Mouse (Mus musculus): Measurements from ENCODE around the gene Ndp.

GRCm38 (mm10) chrX:16846034-16846433, 65.5 kb downstream of the Ndp start:
- TF ChIP-seq TAL1 (IDR thresholded peaks at IDR 0.05; ENCODE audit: low read length) (no peak), GATA1 (IDR thresholded peaks at IDR 0.05; ENCODE audit: low read length) (no peak)

All from erythroblast, embryonic 14.5 days (primary cell).